Mouse (Mus musculus) stomach, embryonic 14.5 days (tissue): ENCODE measurements at regions not wholly inside any gene's neighbourhood (a gene's known extent, or its start where the extent isn't known, plus 50 kb on each side); places are given as distances from the start of the nearest gene placed in this dataset.

ENCODE experiments used
- ATAC-seq: fragments of 200-750 bp; cut with Nextera tagmentation; 2 replicates; pipeline ENCODE4 v1.8.0; 2017; ENCODE audit warnings: low read depth, moderate TSS enrichment; ENCODE audit not compliant: insufficient number of reproducible peaks, insufficient read depth, low FRiP score
- H3K27ac ChIP-seq: fragments of 300-500 bp; sonication (generic); 2 replicates; pipeline ENCODE4 v1.5.1; 2014; ENCODE audit warnings: mild to moderate bottlenecking, low read length, moderate library complexity, mixed read lengths
- H3K27me3 ChIP-seq: fragments of 300-500 bp; sonication (generic); 2 replicates; pipeline ENCODE4 v1.6.1; 2014; ENCODE audit warnings: low read length, control low read depth, mixed read lengths; ENCODE audit not compliant: control insufficient read depth, insufficient read depth
- H3K36me3 ChIP-seq: fragments of 300-500 bp; sonication (generic); 2 replicates; pipeline ENCODE4 v1.6.1; 2014; ENCODE audit warnings: mild to moderate bottlenecking, control low read depth, low read length, moderate library complexity, mixed read lengths; ENCODE audit not compliant: control insufficient read depth, insufficient read depth
- H3K4me1 ChIP-seq: fragments of 300-500 bp; sonication (generic); 2 replicates; pipeline ENCODE4 v1.6.1; 2014; ENCODE audit warnings: low read length, control low read depth, mixed read lengths; ENCODE audit not compliant: control insufficient read depth, insufficient read depth
- H3K4me2 ChIP-seq: fragments of 300-500 bp; sonication (generic); replicated peaks from 2 replicates; pipeline ENCODE4 v1.6.1; 2014; ENCODE audit warnings: low read depth, low read length, control low read depth
- H3K4me3 ChIP-seq: fragments of 300-500 bp; sonication (generic); 2 replicates; pipeline ENCODE4 v1.5.1; 2014; ENCODE audit warnings: low read depth, low read length, control low read depth
- H3K9ac ChIP-seq: fragments of 300-500 bp; sonication (generic); replicated peaks from 2 replicates; pipeline ENCODE4 v1.6.1; 2014; ENCODE audit warnings: low read depth, mild to moderate bottlenecking, control low read depth, low read length, moderate library complexity, mixed read lengths
- H3K9me3 ChIP-seq: fragments of 300-500 bp; sonication (generic); 2 replicates; pipeline ENCODE4 v1.6.1; 2016; ENCODE audit warnings: low read depth, low read length, control low read depth; ENCODE audit not compliant: control insufficient read depth
- WGBS: fragments of 180-500 bp; shearing (Covaris S2); extraction: QIAGEN DNeasy Blood & Tissue Kit; methylation state at CpG from one replicate; pipeline ENCODE4 v1.1.7; 2014; 5-methylcytosine and 5-hydroxymethylcytosine counted together

- Histone ChIP-seq H3K9me3 (no peaks in the 10 kb centered on the region), H3K36me3 (no peaks in the 10 kb centered on the region), H3K4me2 (no peak overlapping the region), H3K9ac (no peak overlapping the region), H3K4me3 (no peak overlapping the region), H3K4me1 (no peaks in the 10 kb centered on the region), H3K27ac (peak overlapping the region; percentile 18; the same call in 1 of the 2 replicates), H3K27me3 (no peaks in the 10 kb centered on the region)
- ATAC-seq = peak; percentile 89
- 34% methylated on average over 7 of the region's 7 CpGs for WGBS
Measured at GRCm38 (mm10) chr14:99616655-99617335, 318.3 kb downstream of the Klf5 start.

DNA sequence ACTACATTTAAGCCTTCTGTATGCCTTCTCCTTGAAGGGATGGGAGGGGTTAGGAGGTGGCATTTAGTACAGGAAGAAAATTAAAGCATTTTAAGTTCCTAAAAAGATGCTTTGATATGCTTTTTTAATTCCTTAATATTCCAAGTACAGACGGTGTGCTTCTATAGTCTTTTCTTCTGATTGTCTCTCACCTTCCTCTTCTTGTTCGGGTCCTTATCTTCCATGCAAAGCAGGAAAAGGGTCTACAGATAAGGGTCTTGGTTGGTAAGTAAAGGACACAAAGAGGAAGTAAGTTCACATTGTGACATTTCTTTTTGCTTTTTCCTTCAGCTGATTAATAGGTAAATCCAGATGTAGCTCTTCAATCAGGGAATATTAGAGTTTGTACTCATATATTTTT, 318.9 kb downstream of the Klf5 start:
- H3K27me3 ChIP-seq = no peaks in the 10 kb centered on the region
- no peak for ATAC-seq
- H3K4me1 ChIP-seq = no peaks in the 10 kb centered on the region
- H3K27ac ChIP-seq = peak overlapping the region; percentile 18; the same call in 1 of the 2 replicates
- no peak overlapping the region for H3K9ac ChIP-seq
- WGBS = 62% methylated on average over 2 of the region's 2 CpGs
- H3K9me3 ChIP-seq = no peaks in the 10 kb centered on the region
- H3K36me3 ChIP-seq = no peaks in the 10 kb centered on the region
- H3K4me3 ChIP-seq = no peak overlapping the region
- no peak overlapping the region for H3K4me2 ChIP-seq

DNA sequence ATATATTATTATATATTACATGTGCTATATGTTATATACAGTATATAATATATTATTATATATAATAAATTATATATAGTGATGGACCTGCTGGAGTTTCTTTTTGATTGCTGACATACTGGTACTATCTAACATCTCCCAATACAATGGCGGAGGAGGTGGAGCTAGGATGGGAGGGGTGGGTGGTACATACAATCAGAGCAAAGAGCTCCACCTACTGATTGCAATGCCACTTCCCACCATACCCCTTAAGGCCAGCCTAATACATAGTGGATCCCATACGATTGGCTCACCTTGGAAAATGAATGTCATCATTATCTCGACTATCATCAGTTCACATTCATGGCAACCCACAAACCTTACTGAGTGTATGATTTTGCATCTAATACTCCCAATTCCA, 323.0 kb downstream of the Klf5 start:
- Histone ChIP-seq H3K27ac (no peak overlapping the region), H3K27me3 (no peaks in the 10 kb centered on the region), H3K9ac (no peak overlapping the region), H3K4me2 (no peak overlapping the region), H3K4me3 (no peak overlapping the region), H3K36me3 (no peaks in the 10 kb centered on the region), H3K4me1 (no peaks in the 10 kb centered on the region), H3K9me3 (no peaks in the 10 kb centered on the region)
- ATAC-seq = no peak
- 84% methylated on average over 3 of the region's 3 CpGs for WGBS

GRCm38 (mm10) chr14:99624380-99625327, 326.2 kb downstream of the Klf5 start:
- H3K9me3 ChIP-seq = no peaks in the 10 kb centered on the region
- H3K4me3 ChIP-seq = no peak overlapping the region
- no peak overlapping the region for H3K9ac ChIP-seq
- H3K27me3 ChIP-seq = no peaks in the 10 kb centered on the region
- H3K27ac ChIP-seq = no peak overlapping the region
- H3K36me3 ChIP-seq = no peaks in the 10 kb centered on the region
- no peak for ATAC-seq
- 70% methylated on average over 10 of the region's 10 CpGs for WGBS
- H3K4me2 ChIP-seq = no peak overlapping the region
- H3K4me1 ChIP-seq = no peaks in the 10 kb centered on the region

DNA sequence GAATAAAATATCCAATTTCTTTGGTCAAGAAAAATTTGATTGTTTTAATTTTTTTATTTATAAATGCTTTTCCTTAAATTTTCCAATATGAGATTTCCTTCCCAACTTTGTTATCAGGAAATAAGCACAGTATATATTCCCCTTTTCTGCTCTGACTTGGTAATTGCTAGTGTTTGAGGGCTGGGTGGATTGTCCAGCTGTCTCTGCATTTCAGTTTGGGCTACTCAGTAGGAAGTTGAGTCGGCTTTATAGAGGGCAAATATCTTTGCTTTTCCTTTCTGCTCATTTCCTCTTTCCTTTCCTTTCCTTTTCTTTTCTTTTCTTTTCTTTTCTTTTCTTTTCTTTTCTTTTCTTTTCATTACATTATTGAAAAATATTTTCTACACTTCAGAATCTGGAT, 329.1 kb downstream of the Klf5 start:
- no peaks in the 10 kb centered on the region for H3K27me3 ChIP-seq
- H3K9me3 ChIP-seq = no peaks in the 10 kb centered on the region
- H3K36me3 ChIP-seq = no peaks in the 10 kb centered on the region
- no peak overlapping the region for H3K4me2 ChIP-seq
- WGBS = 90% methylated on average over 1 of the region's 1 CpGs
- H3K4me3 ChIP-seq = no peak overlapping the region
- H3K4me1 ChIP-seq = no peaks in the 10 kb centered on the region
- no peak for ATAC-seq
- no peak overlapping the region for H3K27ac ChIP-seq
- H3K9ac ChIP-seq = no peak overlapping the region

- no peak for ATAC-seq
- H3K27me3 ChIP-seq = no peaks in the 10 kb centered on the region
- no peak overlapping the region for H3K4me3 ChIP-seq
- H3K4me1 ChIP-seq = no peaks in the 10 kb centered on the region
- no peak overlapping the region for H3K4me2 ChIP-seq
- no peaks in the 10 kb centered on the region for H3K9me3 ChIP-seq
- H3K9ac ChIP-seq = no peak overlapping the region
- WGBS = 28% methylated on average over 10 of the region's 10 CpGs
- H3K36me3 ChIP-seq = no peaks in the 10 kb centered on the region
- no peak overlapping the region for H3K27ac ChIP-seq
Measured at GRCm38 (mm10) chr14:99631092-99631491, 332.6 kb downstream of the Klf5 start.

DNA sequence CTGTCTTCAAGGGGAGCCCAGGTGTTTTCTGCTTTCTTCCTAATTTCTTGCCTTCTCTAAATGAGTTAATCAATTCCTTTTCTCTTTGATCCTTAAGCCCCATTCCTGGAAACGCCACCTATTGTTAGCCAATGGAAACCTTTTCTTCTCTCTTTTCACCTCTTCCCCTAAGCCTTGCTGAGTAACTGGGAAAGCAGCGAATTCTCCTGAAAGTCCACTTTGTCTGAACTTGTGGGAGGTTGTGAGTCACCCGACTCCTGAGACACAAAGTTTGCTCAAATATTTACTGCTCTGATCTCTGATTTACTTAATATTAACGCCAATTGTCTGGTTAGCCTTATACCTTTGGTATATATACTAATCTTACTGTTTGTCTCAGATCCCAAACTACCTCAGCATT, 334.0 kb downstream of the Klf5 start:
- WGBS = 34% methylated on average over 4 of the region's 4 CpGs
- H3K27ac ChIP-seq = peak overlapping the region; percentile 21; the same call in 1 of the 2 replicates
- H3K36me3 ChIP-seq = no peaks in the 10 kb centered on the region
- no peak overlapping the region for H3K4me2 ChIP-seq
- no peak for ATAC-seq
- no peak overlapping the region for H3K9ac ChIP-seq
- H3K4me1 ChIP-seq = no peaks in the 10 kb centered on the region
- H3K9me3 ChIP-seq = no peaks in the 10 kb centered on the region
- no peak overlapping the region for H3K4me3 ChIP-seq
- no peaks in the 10 kb centered on the region for H3K27me3 ChIP-seq

DNA sequence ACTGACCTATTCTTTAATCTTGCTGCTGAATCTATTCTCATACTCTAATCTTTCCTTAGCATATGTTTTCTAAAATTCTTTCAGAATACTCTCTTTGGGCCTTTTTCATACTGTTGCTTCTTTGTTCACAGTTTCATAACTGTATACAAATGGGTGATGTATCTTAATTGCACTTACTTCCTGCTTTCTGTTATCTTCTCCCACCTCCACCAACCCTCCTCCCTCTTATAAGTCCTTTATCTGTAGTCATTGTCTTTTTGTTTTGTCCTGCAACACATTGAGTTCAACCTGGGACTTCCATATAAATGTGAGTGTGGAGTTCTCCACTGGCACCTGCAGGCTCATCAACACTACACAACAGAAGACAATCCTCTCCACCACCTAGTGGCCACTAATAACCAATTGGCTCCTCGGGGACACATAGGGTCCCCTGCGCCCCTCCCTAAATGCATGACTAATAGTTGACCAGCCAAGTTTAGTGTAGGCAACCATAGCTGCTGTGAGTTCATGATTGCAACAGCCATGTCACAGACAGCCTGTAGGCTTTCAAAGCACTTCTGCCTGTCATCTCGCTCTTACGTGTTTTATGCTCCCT, 337.2 kb downstream of the Klf5 start:
- Histone ChIP-seq H3K27me3 (no peaks in the 10 kb centered on the region), H3K36me3 (no peaks in the 10 kb centered on the region), H3K9ac (no peak overlapping the region), H3K27ac (no peak overlapping the region), H3K4me1 (no peaks in the 10 kb centered on the region), H3K4me2 (no peak overlapping the region), H3K9me3 (no peaks in the 10 kb centered on the region), H3K4me3 (no peak overlapping the region)
- ATAC-seq = no peak
- 87% methylated on average over 4 of the region's 4 CpGs for WGBS
